Mouse (Mus musculus): Measurements from ENCODE around the gene Bcl7c. TPM values are rescaled to one million over a fixed set of nuclear protein-coding genes. Genes with fewer than 3 reads are reported as not detected.

The Bcl7c gene
- total RNA-seq, 2 experiments from 2014 or later, result 77.0 to 81.8 TPM

GRCm38 (mm10) chr7:127685304-127686018 lies 23.3 kb downstream of the Bcl7c start:
- DNase-seq, result no peak

- peak; percentile 39 for DNase-seq
These were observed 26.7 kb downstream of the Bcl7c start for GRCm38 (mm10) chr7:127681888-127682553.

- no peak for DNase-seq
These were observed 28.2 kb downstream of the Bcl7c start for GRCm38 (mm10) chr7:127680541-127680940.

GRCm38 (mm10) chr7:127678811-127679210 lies 29.9 kb downstream of the Bcl7c start:
- peak; percentile 32 for DNase-seq

GRCm38 (mm10) chr7:127677609-127678008 lies 31.1 kb downstream of the Bcl7c start:
- no peak for DNase-seq

- peak; percentile 74 for DNase-seq
These were observed 31.7 kb downstream of the Bcl7c start for GRCm38 (mm10) chr7:127677077-127677476.

GRCm38 (mm10) chr7:127675391-127675811 lies 33.3 kb downstream of the Bcl7c start:
- no peak for DNase-seq

- DNase-seq, result peak; percentile 92
These were observed 33.8 kb downstream of the Bcl7c start for GRCm38 (mm10) chr7:127674977-127675376.

GRCm38 (mm10) chr7:127672776-127673175 lies 36.0 kb downstream of the Bcl7c start:
- no peak for DNase-seq

- no peak for DNase-seq
These were observed 36.6 kb downstream of the Bcl7c start for GRCm38 (mm10) chr7:127671880-127672774.

GRCm38 (mm10) chr7:127667171-127667570 lies 41.6 kb downstream of the Bcl7c start:
- DNase-seq, result no peak

- no peak for DNase-seq
These were observed 42.1 kb downstream of the Bcl7c start for GRCm38 (mm10) chr7:127666679-127667078.

GRCm38 (mm10) chr7:127666066-127666654 lies 42.6 kb downstream of the Bcl7c start:
- DNase-seq, result no peak

GRCm38 (mm10) chr7:127662926-127663325 lies 45.8 kb downstream of the Bcl7c start:
- DNase-seq, result peak; percentile 36

GRCm38 (mm10) chr7:127661833-127662232 lies 46.9 kb downstream of the Bcl7c start:
- no peak for DNase-seq

GRCm38 (mm10) chr7:127660882-127661281 lies 47.9 kb downstream of the Bcl7c start:
- no peak for DNase-seq

GRCm38 (mm10) chr7:127656946-127657345 lies 51.8 kb downstream of the Bcl7c start:
- DNase-seq, result peak; percentile 86

- DNase-seq, result no peak
These were observed 54.4 kb downstream of the Bcl7c start for GRCm38 (mm10) chr7:127654318-127654717.

GRCm38 (mm10) chr7:127652050-127652449 lies 56.7 kb downstream of the Bcl7c start:
- DNase-seq, result peak; percentile 12

GRCm38 (mm10) chr7:127651624-127652023 lies 57.1 kb downstream of the Bcl7c start:
- DNase-seq, result no peak

- DNase-seq, result no peak
These were observed 59.5 kb downstream of the Bcl7c start for GRCm38 (mm10) chr7:127649206-127649605.

GRCm38 (mm10) chr7:127648516-127649201 lies 60.1 kb downstream of the Bcl7c start:
- no peak for DNase-seq
